Mouse (Mus musculus) urinary bladder, postnatal 4 days (tissue): ENCODE results near the gene 5730596B20Rik.

ENCODE experiments used
- DNase-seq, 2 experiments: peaks; one replicate each; pipeline ENCODE4 v3.0.0; 2021 to 2022; ENCODE audit warnings: low spot score in 2 of 2

5730596B20Rik gene

DNA sequence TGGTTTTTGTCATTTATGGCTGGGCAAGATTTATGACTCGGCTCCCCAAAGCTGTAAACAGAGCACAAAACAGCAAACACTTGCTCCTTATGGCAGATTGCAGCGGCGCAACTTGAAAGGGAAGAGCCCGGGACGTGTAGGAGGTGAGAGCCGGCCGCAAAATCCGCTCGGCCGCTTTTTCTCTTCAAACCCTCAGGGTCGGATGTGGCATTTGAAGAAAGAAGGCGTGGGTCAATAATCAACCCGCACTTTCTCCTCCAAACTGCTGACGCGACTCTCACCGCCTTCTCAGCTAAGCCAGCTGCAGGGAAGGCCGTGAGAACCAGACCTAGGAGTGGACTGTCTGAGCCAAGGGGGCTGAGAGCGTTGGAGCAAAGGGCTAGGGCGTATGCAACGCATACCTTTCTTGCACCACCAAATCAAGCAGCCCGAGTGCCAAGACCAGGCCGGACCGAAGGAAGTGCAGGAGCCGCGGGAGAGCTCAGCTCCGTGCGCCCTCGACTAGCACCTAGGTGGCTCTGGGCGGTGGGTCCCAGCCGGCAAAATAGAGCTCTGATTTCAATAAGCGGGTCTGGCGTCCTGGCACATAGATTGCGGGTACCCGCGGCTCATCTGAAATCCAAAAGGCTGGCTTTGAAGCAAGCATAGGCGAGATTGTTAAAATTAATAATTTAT lies at the start of gene 5730596B20Rik:
5730596B20Rik (plus strand) TSS at position 438 of the 675 bp plus-strand sequence.
- no peak for DNase-seq

GRCm38 (mm10) chr6:52137841-52138535 lies 39.3 kb upstream of the 5730596B20Rik start:
- no peak for DNase-seq

GRCm38 (mm10) chr6:52138576-52138975 lies 38.7 kb upstream of the 5730596B20Rik start:
- DNase-seq: no peak

GRCm38 (mm10) chr6:52139115-52139514 lies 38.2 kb upstream of the 5730596B20Rik start:
- no peak for DNase-seq

GRCm38 (mm10) chr6:52150401-52150966 lies 26.8 kb upstream of the 5730596B20Rik start:
- DNase-seq: no peak

- no peak for DNase-seq
These were observed 25.7 kb upstream of the 5730596B20Rik start for GRCm38 (mm10) chr6:52151571-52151970.

GRCm38 (mm10) chr6:52152226-52153193 lies 24.8 kb upstream of the 5730596B20Rik start:
- DNase-seq: no peak

DNA sequence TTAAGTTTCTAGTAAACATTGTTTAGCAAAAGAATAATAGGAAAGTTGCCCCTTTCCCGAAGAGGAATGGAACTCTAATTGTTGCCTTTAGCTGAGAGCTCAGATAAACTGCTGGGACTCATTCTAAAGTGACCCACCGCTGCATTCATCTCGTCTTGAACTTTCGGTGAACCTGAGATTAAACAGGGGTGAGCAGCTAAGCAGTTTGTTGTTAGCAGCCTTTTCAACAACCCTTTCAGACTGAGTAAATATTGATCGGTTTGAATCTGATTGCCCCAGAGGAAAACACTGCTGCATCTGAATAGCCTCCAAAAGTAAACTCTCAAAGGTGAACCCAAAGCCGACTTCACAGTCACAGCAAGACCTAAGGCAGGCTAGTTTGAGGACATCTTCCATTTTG lies 24.0 kb upstream of the 5730596B20Rik start:
- no peak for DNase-seq

DNA sequence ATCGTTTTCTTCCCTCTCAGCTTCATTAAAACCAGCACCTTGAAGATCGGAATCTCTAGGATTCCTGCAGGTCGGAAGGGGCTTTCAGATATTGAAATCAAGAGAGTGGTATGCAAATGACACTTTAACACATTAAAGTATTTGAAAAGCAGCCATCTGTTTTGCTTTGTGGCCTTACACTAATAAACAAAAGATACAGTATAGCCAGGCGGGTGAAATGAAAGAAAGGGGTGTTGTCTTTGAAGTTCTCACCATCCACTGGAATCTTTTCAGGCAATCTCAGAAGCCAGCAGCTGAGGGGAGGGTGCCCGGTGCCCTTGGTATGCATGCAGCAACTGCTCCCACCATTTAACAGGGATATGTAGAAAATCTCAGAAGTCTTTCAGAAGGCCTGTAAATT lies 23.3 kb upstream of the 5730596B20Rik start:
- DNase-seq: no peak

- no peak for DNase-seq
These were observed 21.8 kb upstream of the 5730596B20Rik start for GRCm38 (mm10) chr6:52155471-52155870.

GRCm38 (mm10) chr6:52156551-52157200 lies 20.6 kb upstream of the 5730596B20Rik start:
- DNase-seq: no peak

DNA sequence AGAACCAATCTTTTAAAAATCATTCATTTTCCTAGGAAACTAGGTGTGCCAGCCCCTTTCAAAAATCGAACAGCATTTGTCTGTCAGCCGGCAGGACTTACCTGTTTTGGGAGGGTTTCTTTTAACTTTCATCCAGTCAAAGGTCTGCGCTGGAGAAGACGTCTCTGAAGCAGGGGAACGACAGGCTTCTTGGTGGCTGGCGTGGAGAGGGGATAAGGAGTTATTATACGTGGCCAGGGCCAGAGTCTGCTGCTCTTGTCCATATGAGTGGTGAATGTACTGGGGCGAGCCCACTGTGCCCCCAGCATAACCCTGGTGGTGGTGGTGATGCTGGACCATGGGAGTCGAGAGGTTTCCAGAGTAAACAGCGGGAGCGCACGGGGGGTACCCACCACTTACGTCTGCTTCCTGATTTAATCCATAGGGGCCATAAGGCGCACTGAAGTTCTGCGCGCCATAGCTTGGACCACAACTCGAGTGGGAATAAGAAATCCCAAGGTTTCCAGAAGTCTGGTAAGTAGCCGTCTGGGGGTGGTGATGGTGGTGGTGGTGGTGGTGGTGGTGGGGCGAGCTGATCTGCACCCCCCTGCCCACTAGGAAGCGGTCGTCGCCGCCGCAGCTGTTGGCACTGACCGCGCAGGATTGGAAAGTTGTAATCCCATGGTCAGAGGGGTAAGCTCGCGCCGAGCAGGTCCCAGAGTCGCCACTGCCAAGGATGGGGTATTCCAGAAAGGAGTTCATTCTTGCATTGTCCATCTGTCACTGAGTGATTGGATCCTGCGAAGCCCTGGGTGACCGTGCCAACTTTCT lies 19.6 kb upstream of the 5730596B20Rik start:
- no peak for DNase-seq

GRCm38 (mm10) chr6:52158276-52159051 lies 18.8 kb upstream of the 5730596B20Rik start, which contains the start of gene Hoxa1:
Gene Hoxa1, minus strand, starts transcription at chr6:52158317.
- peak; percentile 76 to 81 for DNase-seq

DNA sequence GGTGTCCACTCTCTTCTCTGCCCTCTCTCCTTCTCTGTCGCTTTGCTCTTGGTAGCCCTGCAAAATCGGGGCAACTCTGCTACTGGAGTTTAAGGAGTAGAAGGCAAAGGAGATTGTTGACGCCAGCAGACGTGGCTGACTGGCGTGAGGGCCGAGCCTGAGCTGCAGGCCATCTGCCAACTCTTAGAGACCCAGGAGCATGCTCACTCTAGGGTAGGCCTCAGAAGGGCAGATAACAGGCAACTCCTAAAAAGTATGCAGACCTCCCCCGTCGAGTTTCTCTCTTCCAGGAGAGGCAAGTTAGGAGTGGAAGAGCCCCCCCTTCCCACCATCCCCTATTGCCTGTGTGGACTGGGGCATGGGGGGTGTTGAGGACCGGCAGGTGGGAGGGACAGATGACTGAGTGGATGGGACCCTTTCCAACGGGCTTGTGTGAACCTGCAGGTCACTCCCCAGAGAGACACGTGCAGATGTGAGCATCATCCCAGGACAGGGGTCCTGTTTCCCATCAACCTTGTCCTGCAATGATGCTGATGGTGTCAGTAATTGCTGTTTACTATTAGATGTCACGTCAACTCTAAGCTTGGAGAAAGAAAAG lies 18.0 kb upstream of the 5730596B20Rik start:
- DNase-seq: no peak

- no peak for DNase-seq
These were observed 17.3 kb upstream of the 5730596B20Rik start for GRCm38 (mm10) chr6:52159979-52160378.

DNA sequence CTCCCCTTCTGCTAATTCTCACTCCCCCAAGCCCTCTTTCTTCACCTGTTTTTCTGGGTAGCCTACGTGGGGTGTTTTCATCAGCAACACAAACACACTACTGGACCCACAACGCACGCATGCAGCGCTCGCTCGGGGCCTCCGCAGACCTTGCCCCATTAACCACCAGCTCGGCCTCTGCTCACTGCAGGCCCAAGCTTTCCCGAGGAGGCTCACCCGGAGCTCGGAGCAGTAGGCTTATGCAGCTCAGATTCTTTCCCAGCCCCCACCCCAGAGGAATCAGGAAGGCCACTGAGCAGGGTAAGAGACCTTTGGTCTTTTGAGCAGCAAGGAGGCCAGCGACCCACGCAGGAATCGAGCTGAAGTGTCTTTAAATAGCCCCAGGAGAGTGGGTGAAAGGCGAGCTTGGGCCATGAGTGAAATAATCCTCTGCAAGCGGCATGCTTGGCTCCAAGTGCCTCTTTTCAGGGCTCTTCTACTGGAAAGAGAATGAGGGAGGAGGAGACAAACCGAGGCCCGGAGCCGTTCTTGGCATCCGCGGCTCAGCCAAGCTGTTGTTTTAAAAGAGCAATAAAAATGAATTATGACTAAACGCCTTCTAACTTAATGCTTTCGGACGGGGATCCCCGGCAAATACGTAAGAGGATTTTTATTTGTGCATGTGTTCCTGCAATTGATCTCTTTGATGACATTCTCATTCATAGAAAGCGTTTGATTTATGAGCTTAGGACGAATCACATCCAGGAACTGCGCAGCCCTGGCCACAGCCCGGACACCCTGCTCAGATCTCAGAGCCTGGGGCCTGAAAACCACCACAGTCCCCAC lies 16.6 kb upstream of the 5730596B20Rik start:
- no peak for DNase-seq

DNA sequence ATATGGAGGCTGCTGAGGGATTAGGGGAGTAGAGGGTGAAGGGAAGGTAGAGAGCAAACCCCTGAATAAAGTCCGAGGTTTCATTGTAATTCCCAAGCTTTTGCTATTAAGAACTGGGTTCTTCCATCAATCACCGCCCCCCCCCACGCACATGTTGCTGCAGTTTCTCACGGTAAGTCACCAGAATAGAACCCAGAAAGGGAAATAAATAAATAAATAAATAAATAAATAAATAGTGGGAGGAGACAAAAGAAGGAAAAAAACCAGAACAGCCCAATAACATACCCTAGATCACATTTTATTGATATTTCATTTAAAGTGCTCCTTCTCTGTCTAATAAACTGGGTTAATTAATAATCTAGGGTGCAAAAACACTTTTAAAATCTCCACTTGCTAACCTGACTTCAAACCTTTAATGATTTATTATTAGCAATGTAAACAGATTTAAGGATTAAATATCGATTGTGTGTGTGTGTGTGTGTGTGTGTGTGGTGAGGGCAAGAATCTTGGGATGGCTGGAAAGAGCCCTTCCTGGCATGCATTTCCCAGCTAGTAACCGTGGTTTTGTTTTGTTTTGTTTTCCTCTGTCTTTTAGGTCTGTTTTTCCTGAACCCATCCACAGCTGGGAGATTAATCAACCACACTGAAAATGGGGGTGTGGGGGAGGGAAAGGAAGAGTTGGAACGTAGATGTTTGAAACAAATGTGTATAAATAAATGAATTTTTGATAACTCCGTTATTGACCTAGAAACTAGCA lies 15.8 kb upstream of the 5730596B20Rik start:
- no peak for DNase-seq

DNA sequence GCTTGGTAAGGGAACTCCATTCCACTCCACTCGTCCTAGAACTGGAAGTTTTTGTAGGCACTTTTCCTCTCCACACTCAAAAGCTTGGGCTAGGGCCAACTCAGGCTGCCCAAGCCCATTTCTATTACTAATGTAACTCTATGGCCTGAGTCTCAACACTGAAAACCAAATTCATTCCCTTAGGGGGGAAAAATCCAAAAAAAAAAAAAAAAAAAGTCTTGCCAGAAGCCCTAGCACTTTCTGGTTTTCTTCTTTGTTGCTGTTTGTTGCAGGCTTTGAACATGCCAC lies 15.3 kb upstream of the 5730596B20Rik start:
- DNase-seq: no peak
